Mouse (Mus musculus) frontal cortex, postnatal 10 days (tissue): Measurements from ENCODE around the gene Zc3hc1.

Experiments
- DNase-seq, 2 experiments: peaks; one replicate each; pipeline ENCODE4 v3.0.0; 2022; ENCODE audit warnings: low spot score in 2 of 2, mixed read lengths in 1 of 2

Gene Zc3hc1

DNA sequence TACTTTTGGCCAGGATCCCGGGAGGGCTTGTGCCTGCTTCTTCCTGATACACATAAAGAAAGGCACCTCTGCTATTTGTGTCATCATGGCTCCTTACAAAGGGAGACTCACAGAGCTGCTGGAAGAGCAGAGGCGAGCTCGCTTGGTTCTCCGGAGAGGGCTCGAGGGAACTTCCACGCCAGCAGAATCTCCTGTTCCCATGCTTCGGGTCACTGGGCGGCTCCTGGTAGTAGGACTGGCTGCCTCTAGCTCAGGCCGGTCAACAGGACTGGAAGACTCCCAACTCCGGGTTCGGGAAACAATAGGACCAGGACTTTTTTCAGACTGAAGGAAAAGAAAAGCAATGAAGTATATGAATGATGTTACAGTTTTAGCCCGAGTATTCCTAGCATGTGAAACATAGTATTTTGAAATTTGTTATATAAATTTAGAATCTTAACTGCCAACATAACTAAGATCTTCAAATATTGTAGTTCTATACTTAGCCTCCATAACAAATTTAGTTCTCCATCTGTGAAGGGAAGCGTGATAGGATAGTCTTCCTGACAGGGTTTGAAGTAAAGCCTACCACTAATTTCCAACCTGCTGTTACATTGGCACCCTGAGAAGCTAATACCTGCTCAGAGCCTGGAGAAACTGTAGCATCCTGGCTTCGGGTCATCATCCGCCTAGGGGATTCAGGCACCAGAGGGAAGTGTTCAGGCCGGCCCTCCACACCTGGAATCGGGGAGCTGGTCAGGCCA is 18.0 kb downstream of the Zc3hc1 start:
- DNase-seq, result no peak

DNA sequence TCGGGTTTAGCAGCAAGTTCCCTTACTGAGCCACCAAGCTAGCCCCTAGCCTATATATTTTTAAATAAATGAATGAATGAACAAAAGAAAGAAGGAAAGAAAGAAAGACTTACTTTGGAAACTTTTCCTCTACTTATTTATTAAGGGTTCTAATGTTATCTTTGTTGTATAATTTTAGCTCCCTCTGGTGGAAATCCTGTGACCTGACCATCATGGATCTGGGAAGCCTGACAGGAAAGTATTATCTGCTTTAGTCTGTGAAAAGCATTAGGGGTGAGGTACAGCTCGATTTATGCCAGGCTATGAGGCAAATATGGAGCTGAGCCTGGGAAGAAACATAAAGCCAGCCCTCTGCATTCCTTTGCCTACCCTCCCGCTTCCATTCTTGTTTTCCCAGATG is 21.5 kb downstream of the Zc3hc1 start:
- no peak for DNase-seq

DNA sequence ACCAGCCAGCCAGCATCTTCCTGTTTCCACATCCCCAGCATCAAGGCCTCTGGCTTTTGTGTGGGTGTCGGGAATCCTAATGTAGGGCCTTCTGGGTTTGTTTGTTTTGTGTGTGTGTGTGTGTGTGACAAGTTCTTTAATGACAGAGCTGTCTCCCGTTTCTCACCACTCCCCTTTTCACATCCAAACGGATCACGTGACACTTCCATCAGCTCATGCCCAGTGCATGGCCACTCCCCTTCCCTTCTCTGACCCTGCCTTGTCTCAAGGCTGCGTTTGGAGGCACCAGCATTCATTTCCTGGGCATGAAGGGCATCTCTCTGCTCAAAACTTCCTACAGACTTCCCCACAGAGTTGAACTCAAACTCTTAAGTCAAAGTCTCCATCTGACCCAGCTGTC is 27.0 kb downstream of the Zc3hc1 start:
- no peak for DNase-seq

- no peak for DNase-seq
Measured at GRCm38 (mm10) chr6:30359762-30360509, 30.9 kb downstream of the Zc3hc1 start.

GRCm38 (mm10) chr6:30357561-30358177 is 33.2 kb downstream of the Zc3hc1 start:
- peak; percentile 55 to 77 for DNase-seq

GRCm38 (mm10) chr6:30356680-30357079 is 34.1 kb downstream of the Zc3hc1 start:
- DNase-seq, result no peak

- no peak for DNase-seq
Measured at GRCm38 (mm10) chr6:30356161-30356560, 34.7 kb downstream of the Zc3hc1 start.

DNA sequence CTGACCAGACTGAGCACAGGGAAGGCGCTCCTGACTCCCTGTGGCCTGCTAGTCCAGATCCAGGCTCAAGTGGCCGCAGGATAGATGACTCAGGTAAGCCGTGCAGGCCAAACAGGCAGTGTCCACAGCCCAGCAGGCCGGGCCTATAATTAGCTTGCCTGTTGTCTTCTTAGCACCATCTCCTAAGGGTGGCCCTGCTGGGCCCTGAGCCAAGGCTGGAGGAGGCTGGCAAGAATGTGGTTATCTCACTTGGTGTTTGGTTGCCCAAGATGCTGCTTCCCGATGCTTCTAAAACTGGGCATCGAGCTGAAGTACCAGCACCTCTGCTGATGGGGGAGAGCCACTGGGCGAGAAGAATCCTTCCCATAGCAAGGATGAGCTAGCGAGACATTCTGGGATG is 35.1 kb downstream of the Zc3hc1 start:
- DNase-seq, result no peak

DNA sequence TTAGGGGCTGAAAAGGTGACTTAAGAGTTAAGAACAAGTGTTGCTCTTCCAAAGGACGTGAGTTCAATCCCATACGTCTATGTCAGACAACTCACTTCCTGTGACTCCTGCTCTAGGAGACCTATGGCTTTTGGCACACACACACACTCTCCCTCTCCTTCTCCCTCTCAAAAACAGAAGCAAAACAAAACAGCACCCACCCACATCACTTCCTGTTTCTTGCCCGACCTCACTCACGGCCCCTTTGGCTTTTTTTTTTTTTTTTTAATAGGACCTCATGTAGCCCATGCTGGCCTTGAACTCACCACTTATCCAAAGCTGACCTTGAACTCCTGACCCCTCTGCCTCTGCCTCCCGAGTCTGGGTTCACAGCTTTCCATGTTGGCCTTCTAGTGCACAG is 36.1 kb downstream of the Zc3hc1 start:
- no peak for DNase-seq

DNA sequence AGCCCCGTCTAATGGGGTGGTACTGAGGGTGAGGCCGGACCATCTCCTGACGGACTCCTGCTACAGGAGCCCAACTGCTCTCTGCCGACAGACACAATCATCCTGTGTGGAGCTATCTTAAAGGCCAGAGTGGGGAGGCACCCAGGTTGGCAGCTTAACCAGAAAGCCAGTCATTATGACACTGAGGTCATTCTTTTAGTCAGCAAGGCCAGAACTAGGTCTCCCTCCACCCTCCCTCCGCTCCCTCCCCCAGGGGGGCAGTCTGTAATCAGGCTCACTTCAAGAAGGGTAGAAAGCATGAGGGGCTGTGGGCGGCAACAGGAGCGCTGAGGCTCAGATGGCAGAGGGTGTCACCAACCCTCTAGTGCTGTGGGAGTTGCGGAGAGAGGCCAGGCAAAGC is 37.2 kb downstream of the Zc3hc1 start:
- no peak for DNase-seq

DNA sequence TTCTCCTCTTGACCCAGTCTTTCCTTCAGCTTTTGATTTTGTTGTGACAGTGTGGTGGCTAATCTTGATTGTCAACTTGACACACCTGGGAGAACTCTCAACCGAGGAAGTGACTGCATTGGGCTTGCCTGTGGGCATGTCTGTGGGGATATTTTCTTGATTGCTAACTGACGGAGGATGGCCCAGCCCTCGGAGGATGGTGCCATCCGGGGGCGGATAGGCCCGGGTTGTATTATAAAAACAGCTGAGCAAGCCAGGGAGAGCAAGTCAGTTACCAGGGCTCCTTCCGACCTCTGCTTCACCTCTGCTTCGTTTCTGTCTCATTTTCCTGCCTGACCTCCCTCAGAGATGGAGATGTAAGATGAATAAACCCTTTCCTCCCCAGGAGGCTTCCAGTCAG is 38.1 kb downstream of the Zc3hc1 start:
- no peak for DNase-seq

GRCm38 (mm10) chr6:30351290-30351689 is 39.5 kb downstream of the Zc3hc1 start:
- DNase-seq, result no peak

GRCm38 (mm10) chr6:30347288-30347801 is 43.5 kb downstream of the Zc3hc1 start:
- no peak for DNase-seq

DNA sequence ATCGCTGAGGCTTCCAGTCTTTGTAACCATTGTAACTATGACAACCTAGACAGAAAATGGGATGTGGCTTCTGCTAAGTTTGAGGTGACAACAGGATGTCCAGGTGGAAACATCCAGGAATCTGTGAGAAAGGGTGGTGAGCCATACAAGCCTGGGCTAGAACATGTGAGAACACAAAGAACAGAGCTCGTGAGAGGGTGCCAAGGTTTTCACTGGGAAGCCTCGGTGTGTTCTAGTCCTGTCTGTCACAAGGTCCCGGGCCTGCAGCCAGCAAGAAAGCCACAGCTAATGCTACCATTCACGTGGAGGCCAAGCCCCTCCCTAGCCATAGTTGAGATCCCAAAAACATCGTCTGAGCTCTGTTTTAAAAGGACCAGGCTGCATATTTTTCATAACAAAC is 44.1 kb downstream of the Zc3hc1 start:
- no peak for DNase-seq

DNA sequence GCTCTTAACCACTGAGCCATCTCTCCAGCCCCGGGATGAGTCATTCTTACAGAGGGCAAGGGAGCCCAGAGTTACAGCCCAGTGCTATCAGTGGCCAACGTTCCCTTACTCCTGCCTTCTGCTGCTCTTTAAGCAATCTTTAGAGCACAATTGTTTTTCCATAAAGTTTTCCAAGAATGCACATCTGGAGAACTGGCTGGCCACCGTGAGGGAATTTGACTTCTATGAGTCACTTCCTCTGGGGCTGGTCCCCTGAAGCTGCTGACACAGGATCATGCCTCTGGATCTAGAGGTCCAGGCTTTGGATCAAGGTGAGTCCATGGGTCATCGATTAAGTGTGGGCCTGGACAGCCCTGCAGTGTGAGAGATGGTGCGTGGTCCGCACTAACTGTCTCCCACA is 46.8 kb downstream of the Zc3hc1 start:
- DNase-seq, result no peak

DNA sequence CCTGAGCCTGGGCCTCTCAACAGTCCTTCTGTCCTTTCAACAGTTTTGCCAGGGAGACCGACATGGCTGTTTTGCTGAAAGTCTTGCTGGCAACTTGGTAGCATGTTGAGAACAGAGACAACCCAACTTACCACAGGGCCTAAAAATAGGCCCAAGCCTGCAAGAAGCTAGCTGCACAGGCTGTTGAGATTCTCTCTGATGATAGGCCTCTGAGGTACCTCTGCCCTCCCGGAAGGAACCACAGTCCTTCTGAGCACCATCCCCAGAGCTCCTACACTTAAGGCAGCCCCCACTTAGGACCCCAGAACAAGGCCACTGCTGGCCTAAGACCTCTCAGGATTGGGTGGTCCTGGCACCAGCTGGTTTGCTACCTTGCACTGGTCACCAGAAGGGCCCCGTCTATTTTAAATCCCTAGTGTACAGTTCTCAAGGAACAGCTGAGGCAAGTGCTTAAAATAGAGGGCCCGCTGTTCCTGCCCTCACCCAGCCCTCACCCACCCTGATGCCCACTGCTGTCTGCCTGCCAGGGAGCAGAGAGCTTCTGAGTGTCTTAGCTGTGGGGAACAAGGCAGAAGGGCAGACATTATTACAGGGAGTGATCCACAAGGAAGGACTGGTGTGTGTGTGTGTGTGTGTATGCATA is 50.5 kb downstream of the Zc3hc1 start:
- DNase-seq, result no peak

- peak in 1 of 2 experiments; percentile 28 for DNase-seq
Measured at GRCm38 (mm10) chr6:30336912-30337311, 53.9 kb downstream of the Zc3hc1 start.

GRCm38 (mm10) chr6:30332262-30332661 is 58.6 kb downstream of the Zc3hc1 start:
- DNase-seq, result no peak

GRCm38 (mm10) chr6:30330706-30331105 is 60.1 kb downstream of the Zc3hc1 start:
- no peak for DNase-seq

GRCm38 (mm10) chr6:30325932-30326501 is 64.8 kb downstream of the Zc3hc1 start:
- DNase-seq, result no peak

GRCm38 (mm10) chr6:30321002-30321401 is 69.8 kb downstream of the Zc3hc1 start:
- no peak for DNase-seq

- no peak for DNase-seq
Measured at GRCm38 (mm10) chr6:30319216-30319615, 71.6 kb downstream of the Zc3hc1 start.
